ENCODE assay signal across 20 mouse cellular contexts in genomic region chr13:41816643-41817042, GRCm38 (mm10). TPM values are rescaled to one million over a fixed set of nuclear protein-coding genes. Genes with fewer than 3 reads are reported as not detected.
"Had no signal": no experiment of that assay in that cellular context is flagged by ENCODE, and none has a peak within 500 bp of the region (broad histone marks: within the 10 kb centered on the region; RNA-seq: fewer than 3 reads in every experiment).

No protein-coding gene starts in this region.

- H3K9me3 ChIP-seq: midbrain, embryonic 10.5 days; midbrain, embryonic 12.5 days; neural tube, embryonic 12.5 days; neural tube, embryonic 15.5 days had no signal

- H3K27ac ChIP-seq: midbrain, embryonic 10.5 days; midbrain, embryonic 12.5 days; neural tube, embryonic 12.5 days; neural tube, embryonic 15.5 days had no signal

- DNase-seq: lung, adult 18-20 months; lung, embryonic 14.5 days; lung, postnatal 10 days; lung, postnatal 4 days; midbrain, embryonic 14.5 days; retina, postnatal 1 day; right cerebral cortex, adult 18-20 months; right cerebral cortex, postnatal 25 days; right cerebral cortex, postnatal 4 days; spleen, adult 18-20 months; thymus, adult 18-20 months; thymus, postnatal 14 days; thymus, postnatal 36 days had no signal

- H3K36me3 ChIP-seq: midbrain, embryonic 10.5 days; midbrain, embryonic 12.5 days; neural tube, embryonic 12.5 days; neural tube, embryonic 15.5 days had no signal

- ATAC-seq: midbrain, embryonic 16.5 days had no signal

- H3K4me2 ChIP-seq: lung, embryonic 14.5 days; midbrain, embryonic 12.5 days; neural tube, embryonic 12.5 days; neural tube, embryonic 15.5 days had no signal

- H3K4me1 ChIP-seq: midbrain, embryonic 10.5 days; midbrain, embryonic 12.5 days; neural tube, embryonic 12.5 days had no signal

- H3K4me3 ChIP-seq: midbrain, embryonic 10.5 days; midbrain, embryonic 12.5 days; myocyte; neural tube, embryonic 12.5 days; neural tube, embryonic 15.5 days had no signal

- H3K9ac ChIP-seq: lung, embryonic 14.5 days; midbrain, embryonic 12.5 days; neural tube, embryonic 12.5 days; neural tube, embryonic 15.5 days had no signal

- H3K27me3 ChIP-seq: midbrain, embryonic 12.5 days; neural tube, embryonic 12.5 days; neural tube, embryonic 15.5 days had no signal

RNA-seq across cellular contexts. Expression of gene Adtrp, which starts 30.8 kb away (rescaled TPM):
- total RNA-seq: megakaryocyte-erythroid progenitor cell, adult 5-6 weeks had no signal
- polyA plus RNA-seq: lung, embryonic 14.5 days; midbrain, embryonic 10.5 days; midbrain, embryonic 12.5 days; midbrain, embryonic 14.5 days; midbrain, embryonic 16.5 days; myocyte had no signal
